Mouse (Mus musculus) midbrain, embryonic 13.5 days (tissue): ENCODE results near the gene Mef2a. TPM values are rescaled to one million over a fixed set of nuclear protein-coding genes. Genes with fewer than 3 reads are reported as not detected.

Experiments
- ATAC-seq: fragments of 200-750 bp; cut with Nextera tagmentation; 2 replicates; pipeline ENCODE4 v1.8.0; 2017; ENCODE audit warnings: mild to moderate bottlenecking, moderate TSS enrichment, moderate library complexity
- H3K27ac ChIP-seq: fragments of 300-500 bp; sonication (generic); 2 replicates; pipeline ENCODE4 v1.5.1; 2015; ENCODE audit warnings: inconsistent platforms, mild to moderate bottlenecking, moderate library complexity
- H3K27me3 ChIP-seq: fragments of 300-500 bp; sonication (generic); 2 replicates; pipeline ENCODE4 v1.6.1; 2015; ENCODE audit warnings: mild to moderate bottlenecking, inconsistent platforms
- H3K36me3 ChIP-seq: fragments of 300-500 bp; sonication (generic); 2 replicates; pipeline ENCODE4 v1.6.1; 2015; ENCODE audit warnings: mild to moderate bottlenecking, inconsistent platforms
- H3K4me1 ChIP-seq: fragments of 300-500 bp; sonication (generic); replicated peaks from 2 replicates; pipeline ENCODE4 v1.6.1; 2015; ENCODE audit warnings: inconsistent platforms
- H3K4me2 ChIP-seq: fragments of 300-500 bp; sonication (generic); replicated peaks from 2 replicates; pipeline ENCODE4 v1.6.1; 2015; ENCODE audit warnings: moderate library complexity, mild to moderate bottlenecking, inconsistent platforms
- H3K4me3 ChIP-seq: fragments of 300-500 bp; sonication (generic); replicated peaks from 2 replicates; pipeline ENCODE4 v1.5.1; 2015; ENCODE audit warnings: mild to moderate bottlenecking, inconsistent platforms
- H3K9ac ChIP-seq: fragments of 300-500 bp; sonication (generic); replicated peaks from 2 replicates; pipeline ENCODE4 v1.6.1; 2015; ENCODE audit warnings: mild to moderate bottlenecking, inconsistent platforms
- H3K9me3 ChIP-seq: fragments of 300-500 bp; sonication (generic); 2 replicates; pipeline ENCODE4 v1.6.1; 2016; ENCODE audit warnings: mild to moderate bottlenecking, inconsistent platforms
- WGBS: fragments of 180-500 bp; shearing (Covaris S2); methylation state at CpG from one replicate; pipeline ENCODE4 v1.1.7; 2015; 5-methylcytosine and 5-hydroxymethylcytosine counted together
- polyA plus RNA-seq: library from polyadenylated mRNA; unstranded; fragments of >200 nt; fragmentation: Nextera tagmentation; extraction: Ambion mirVana; gene quantifications from 2 replicates; pipeline ENCODE4 v1.2.1, GENCODE M21; 2015

Mef2a gene
- polyA plus RNA-seq = 30.2 and 34.0 TPM in 2 replicates

DNA sequence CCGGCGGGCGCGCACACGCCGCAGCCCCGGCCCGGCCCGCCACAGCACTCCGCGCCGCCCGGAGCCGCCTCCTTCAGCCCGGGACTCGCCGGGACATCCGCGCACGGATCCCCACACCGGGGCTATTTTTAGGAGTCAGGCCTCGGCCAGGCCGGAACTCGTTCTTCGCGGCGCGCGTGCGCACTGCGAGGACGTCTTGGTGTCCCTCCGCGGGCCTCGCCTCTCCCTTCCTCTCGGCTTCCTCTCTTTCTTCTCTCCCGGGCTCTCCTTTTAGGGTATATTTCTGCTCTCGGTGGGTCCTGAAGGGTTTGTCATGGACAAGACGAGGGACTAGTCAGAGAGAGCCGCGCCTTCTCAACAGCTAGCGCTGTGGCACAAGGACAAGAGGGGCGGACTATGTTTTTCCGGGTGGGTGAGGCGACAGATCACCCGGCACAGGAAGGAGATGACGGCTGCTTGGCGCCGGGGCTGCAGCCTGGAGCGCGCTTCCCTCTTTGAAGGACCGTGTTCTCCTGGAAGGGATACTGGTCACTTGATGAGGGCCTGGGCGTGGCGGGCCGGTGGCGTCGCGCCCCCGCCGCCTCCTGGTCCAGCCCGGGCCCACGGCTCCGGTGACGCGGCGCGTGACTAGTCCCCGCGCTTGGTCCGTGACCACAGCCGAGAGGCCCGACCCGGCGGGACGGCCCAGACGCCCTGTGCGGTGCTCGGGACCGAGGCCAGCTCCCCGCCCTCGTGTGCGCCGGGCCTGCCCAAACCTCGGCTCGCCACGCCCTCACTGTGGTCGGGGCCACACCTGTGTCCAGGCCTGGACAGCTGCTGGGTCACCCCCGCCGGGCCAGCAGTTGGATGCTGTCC lies at the start of gene Mef2a:
Gene Mef2a, minus strand, starts transcription at position 130 of the 855 bp plus-strand sequence.
- peak within 1 kb of the TSS; percentile 100 for H3K27ac ChIP-seq
- H3K9me3 ChIP-seq = no peaks in the 10 kb centered on the region
- peak within 1 kb of the TSS; percentile 98 for H3K9ac ChIP-seq
- ATAC-seq = peak; percentile 95
- WGBS = under 1% methylated on average over 83 of the region's 89 CpGs
- H3K4me2 ChIP-seq = peak within 1 kb of the TSS; percentile 90
- H3K36me3 ChIP-seq = no peaks in the 10 kb centered on the region
- H3K27me3 ChIP-seq = no peaks in the 10 kb centered on the region
- H3K4me3 ChIP-seq = peak within 1 kb of the TSS; percentile 93
- peaks cover 24% of the 10 kb centered on the region for H3K4me1 ChIP-seq

DNA sequence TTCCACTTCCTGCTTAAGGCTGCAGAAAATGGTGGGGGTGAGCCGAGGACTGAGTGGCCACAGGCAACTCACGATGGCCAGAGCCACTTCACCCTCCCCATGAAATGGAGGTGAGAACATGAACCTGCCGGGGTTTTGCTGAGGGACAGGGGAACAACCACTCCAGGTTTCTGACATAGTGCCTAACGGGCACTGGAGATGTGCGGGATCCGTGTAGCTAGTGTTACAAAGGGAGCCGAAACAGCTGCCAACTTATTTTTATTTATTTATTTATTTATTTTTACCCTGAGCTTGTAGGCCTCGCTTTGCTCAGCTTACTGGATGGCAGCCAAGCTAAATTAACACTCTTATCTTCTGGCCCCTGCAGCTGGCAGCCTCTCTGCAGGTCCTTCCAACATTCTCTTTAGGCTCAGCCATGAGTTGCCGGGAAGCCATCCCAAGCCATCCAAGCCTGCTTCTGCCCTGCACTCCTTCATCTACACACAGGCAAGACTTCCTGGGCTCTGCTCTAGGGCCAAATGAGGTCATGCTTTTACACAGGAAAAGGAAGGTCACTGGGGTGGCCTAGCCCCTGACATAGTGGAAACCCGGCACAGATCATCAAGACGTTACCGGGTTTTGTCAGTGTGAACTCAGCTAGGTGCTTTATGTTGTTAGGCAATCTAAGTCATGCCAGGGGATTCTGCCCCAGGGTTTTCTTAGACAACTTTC lies 49.0 kb upstream of the Mef2a start:
- Histone ChIP-seq H3K27ac (no peak overlapping the region), H3K4me2 (no peak overlapping the region)
- peak; percentile 40; the same call in 1 of the 2 replicates for ATAC-seq

DNA sequence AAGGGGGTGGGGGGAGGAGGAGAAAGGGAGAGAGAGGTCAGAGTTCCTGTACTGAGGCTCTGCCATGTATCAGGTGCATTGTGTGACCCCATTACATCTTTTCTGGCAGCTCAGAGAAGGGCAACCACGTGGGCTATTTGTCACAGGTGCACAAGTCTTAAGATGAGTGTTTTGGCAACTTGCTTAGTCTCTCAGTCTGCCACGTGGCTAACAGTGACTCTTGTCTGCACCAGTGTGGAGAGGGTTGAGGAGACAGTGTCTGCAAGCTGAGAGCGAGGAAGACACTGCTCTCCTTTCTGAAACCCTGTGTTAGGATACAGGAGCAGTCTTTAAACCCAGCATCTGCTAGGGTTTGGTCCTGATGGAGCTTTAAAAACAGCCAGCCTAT lies 48.4 kb upstream of the Mef2a start:
- Histone ChIP-seq H3K9me3 (no peaks in the 10 kb centered on the region), H3K4me1 (no peaks in the 10 kb centered on the region), H3K4me2 (no peak overlapping the region), H3K9ac (no peak overlapping the region), H3K27ac (no peak overlapping the region), H3K4me3 (no peak overlapping the region), H3K27me3 (no peaks in the 10 kb centered on the region), H3K36me3 (no peaks in the 10 kb centered on the region)
- WGBS = 69% methylated on average over 3 of the region's 3 CpGs
- 0 out of 2 replicates have a peak, but pooled peaks have one; percentile 37 for ATAC-seq

More for the DNA sequence above, 49.0 kb upstream of the Mef2a start:
- H3K9me3 ChIP-seq = no peaks in the 10 kb centered on the region
- 75% methylated on average over 12 of the region's 12 CpGs for WGBS
- no peaks in the 10 kb centered on the region for H3K36me3 ChIP-seq
- no peaks in the 10 kb centered on the region for H3K4me1 ChIP-seq
- no peak overlapping the region for H3K4me3 ChIP-seq
- H3K27me3 ChIP-seq = no peaks in the 10 kb centered on the region
- H3K9ac ChIP-seq = no peak overlapping the region

DNA sequence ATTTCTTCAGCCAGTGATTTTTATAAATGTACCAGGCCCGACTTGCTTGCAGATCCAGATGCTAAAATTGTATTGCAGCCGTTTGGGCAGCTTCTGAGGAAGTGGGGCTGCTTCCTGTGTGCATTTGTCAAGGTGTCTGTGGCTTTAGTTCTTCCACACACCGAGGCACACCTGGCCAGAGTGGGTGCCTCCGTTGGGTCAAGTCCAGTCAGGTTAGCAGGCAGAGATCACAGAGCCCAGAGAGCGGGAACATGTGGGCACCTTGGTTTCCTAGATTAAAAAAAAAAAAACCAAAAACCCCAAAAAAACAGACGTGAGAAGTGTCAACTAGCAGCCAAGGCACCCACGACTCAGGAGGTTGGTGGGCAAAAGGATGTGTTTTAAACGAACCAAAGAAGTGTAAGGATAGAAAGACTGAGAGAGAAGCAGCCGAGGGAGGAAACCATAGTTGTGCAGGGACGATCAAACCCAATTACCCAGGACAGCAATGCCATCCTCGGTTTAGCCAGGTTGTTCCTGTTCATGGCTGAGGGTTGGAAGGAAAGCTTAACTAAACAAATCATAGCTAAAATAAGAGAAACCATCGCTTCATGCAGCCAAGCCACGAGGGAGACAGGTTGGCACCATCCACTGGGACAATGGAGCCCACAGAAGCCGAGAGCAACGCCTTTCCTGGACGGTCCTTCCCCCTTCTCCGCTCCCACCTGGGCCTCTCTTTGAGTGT lies 47.1 kb upstream of the Mef2a start:
- Histone ChIP-seq H3K9ac (no peak overlapping the region), H3K9me3 (no peaks in the 10 kb centered on the region), H3K36me3 (no peaks in the 10 kb centered on the region), H3K27ac (no peak overlapping the region), H3K27me3 (no peaks in the 10 kb centered on the region), H3K4me3 (no peak overlapping the region), H3K4me2 (no peak overlapping the region), H3K4me1 (no peaks in the 10 kb centered on the region)
- 88% methylated on average over 17 of the region's 17 CpGs for WGBS
- no peak for ATAC-seq

DNA sequence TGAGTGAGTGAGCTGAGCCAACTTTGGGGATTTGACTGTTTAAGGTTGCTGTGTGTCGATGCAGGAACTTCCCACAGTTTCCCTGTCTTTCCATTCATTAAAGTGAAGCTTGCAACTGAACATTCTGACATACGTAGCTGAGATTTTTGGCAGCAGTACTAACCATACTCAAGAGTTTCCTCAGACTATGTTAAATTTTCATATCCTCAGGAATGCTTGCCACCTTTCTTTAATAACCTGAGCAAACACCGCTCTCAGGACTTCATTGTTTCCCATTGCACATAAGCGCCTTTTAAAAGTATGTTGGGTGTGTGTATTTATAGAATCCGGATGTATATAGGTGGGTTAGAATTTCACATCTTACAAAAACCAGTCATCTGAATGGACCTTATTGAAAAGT lies 45.5 kb upstream of the Mef2a start:
- Histone ChIP-seq H3K27me3 (no peaks in the 10 kb centered on the region), H3K4me1 (no peaks in the 10 kb centered on the region), H3K9ac (no peak overlapping the region), H3K36me3 (no peaks in the 10 kb centered on the region), H3K9me3 (no peaks in the 10 kb centered on the region), H3K4me3 (no peak overlapping the region), H3K4me2 (no peak overlapping the region), H3K27ac (no peak overlapping the region)
- whole genome bisulfite sequencing = 94% methylated on average over 5 of the region's 5 CpGs
- no peak for ATAC-seq

DNA sequence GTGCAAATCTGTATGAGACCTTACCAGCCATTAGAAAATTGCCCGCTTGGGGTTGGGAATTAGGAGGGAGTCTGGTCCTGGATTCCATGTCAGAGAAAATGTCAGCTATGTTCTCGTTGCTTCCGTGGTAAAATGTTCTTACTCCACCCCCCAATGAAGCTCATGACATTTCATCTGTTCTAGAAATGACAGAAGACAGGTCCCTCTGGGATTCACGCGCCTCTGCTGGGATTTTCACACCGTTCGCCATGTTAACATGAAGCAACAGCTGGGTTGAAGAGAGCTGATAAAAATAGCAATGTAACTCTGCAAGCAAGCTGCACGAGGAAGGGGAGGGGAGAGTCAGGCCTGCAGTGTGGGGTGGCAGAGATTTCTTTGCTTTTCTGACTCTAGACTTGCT lies 42.1 kb upstream of the Mef2a start:
- Histone ChIP-seq H3K36me3 (no peaks in the 10 kb centered on the region), H3K4me2 (no peak overlapping the region), H3K27ac (no peak overlapping the region), H3K9me3 (no peaks in the 10 kb centered on the region), H3K4me1 (no peaks in the 10 kb centered on the region), H3K27me3 (no peaks in the 10 kb centered on the region), H3K4me3 (no peak overlapping the region), H3K9ac (no peak overlapping the region)
- 82% methylated on average over 8 of the region's 8 CpGs for WGBS
- ATAC-seq = no peak

DNA sequence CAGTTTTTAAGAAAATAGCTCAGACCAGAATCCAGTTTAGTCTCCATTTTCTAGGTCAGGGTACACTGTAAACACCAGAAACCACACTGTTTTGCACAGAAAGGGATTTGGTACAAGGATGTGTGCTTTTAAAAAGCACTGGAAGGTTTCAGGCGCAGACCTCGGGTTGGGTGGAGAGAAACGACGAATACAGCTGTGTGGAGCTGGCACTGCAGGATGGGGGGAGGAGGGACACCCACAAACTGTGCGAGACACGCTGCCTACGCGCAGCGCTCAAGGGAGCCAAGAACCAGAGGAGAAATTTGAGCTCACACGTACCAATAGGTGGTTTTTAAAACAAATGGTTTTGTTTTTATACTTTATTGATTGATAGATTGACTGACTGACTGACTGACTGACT lies 40.0 kb upstream of the Mef2a start:
- ATAC-seq = no peak

DNA sequence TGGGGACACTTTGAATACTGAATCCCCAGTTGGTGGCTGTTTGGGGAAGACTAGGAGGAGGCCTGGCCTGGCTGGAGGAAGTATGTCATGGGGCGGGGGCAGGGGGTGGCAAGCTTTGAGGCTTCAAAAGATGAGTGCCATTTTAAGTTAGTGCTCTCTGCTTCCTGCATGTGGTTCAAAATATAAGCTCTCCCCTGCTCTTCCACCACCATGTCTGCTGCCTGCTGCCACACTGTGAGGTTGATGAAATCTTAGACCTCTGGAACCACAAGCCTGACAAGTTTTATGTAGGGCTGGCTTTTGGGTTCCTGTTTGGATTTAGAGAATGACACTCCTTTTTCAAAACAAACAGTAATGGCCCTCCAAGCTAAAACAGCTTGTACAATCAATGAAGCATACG lies 34.4 kb upstream of the Mef2a start:
- Histone ChIP-seq H3K36me3 (no peaks in the 10 kb centered on the region), H3K4me3 (no peak overlapping the region), H3K9me3 (no peaks in the 10 kb centered on the region), H3K27ac (no peak overlapping the region), H3K9ac (no peak overlapping the region), H3K4me2 (no peak overlapping the region), H3K4me1 (no peaks in the 10 kb centered on the region), H3K27me3 (no peaks in the 10 kb centered on the region)
- WGBS = 92% methylated on average over 2 of the region's 2 CpGs
- ATAC-seq = no peak

More for the DNA sequence above, 40.0 kb upstream of the Mef2a start:
- no peaks in the 10 kb centered on the region for H3K9me3 ChIP-seq
- H3K27ac ChIP-seq = no peak overlapping the region
- H3K36me3 ChIP-seq = no peaks in the 10 kb centered on the region
- no peaks in the 10 kb centered on the region for H3K4me1 ChIP-seq
- no peak overlapping the region for H3K4me3 ChIP-seq
- H3K9ac ChIP-seq = no peak overlapping the region
- 89% methylated on average over 10 of the region's 10 CpGs for WGBS
- no peak overlapping the region for H3K4me2 ChIP-seq
- H3K27me3 ChIP-seq = no peaks in the 10 kb centered on the region

DNA sequence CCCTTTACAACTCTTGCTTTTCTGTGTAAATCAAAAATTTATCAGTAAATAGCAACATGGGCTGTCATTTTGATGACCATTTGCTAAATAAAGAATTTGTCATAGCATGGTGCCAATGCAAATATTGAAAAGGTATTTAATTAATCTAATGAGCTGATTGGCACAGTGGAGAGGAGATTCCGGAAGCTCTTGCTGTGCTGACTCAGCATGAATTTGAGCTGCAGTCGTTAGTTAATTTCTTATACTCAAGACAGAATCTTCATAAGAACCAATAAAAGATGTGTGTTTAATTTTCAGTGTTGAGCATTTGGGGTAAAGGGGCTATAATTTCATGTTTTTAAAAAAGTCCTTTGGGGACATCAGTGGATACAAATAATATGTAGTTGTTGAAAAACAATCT lies 31.5 kb upstream of the Mef2a start:
- H3K36me3 ChIP-seq = no peaks in the 10 kb centered on the region
- H3K27ac ChIP-seq = no peak overlapping the region
- 88% methylated on average over 2 of the region's 2 CpGs for WGBS
- H3K4me1 ChIP-seq = no peaks in the 10 kb centered on the region
- no peaks in the 10 kb centered on the region for H3K9me3 ChIP-seq
- no peaks in the 10 kb centered on the region for H3K27me3 ChIP-seq
- no peak for ATAC-seq
- no peak overlapping the region for H3K4me2 ChIP-seq
- no peak overlapping the region for H3K4me3 ChIP-seq
- no peak overlapping the region for H3K9ac ChIP-seq

DNA sequence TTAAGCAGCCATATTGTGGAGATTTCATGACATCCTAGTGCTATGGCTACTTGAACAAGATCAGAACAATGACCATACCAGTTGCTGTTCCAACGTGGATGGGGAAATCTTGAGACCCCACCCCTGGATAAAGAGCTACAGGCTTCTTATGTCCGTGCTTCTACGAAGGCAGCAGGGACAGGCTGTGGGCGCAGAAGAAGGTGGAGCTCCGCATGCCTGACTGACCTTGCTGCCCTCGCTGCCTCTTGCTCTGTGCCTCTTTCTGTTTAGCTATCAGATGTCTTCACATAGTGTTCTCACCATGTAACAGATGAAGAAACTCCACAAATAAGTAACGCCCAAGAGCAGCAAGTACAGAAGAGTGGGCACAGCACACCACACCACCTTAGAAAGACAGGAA lies 29.7 kb upstream of the Mef2a start:
- no peak overlapping the region for H3K4me2 ChIP-seq

DNA sequence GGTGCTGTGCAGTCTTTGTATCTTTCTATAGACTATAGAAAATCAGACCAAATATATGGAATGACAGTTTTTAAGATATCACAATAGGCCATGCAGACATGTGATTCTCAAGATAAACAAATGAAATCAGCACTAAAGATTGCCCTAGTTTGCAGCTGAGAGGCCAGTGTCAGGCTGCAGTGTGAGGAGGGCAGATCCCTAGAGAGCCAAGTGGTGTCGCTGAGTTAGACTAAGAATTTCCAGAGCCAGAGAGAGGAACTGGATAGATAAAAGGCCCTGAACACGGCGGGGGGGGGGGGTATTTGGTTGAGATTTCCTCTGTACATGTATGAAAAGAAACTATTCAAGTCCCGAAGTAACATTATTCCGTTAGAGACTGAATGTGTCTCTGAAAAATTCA lies 28.7 kb upstream of the Mef2a start:
- H3K4me1 ChIP-seq = no peaks in the 10 kb centered on the region
- no peak for ATAC-seq
- 61% methylated on average over 5 of the region's 5 CpGs for WGBS

More for the DNA sequence above, 29.7 kb upstream of the Mef2a start:
- no peak overlapping the region for H3K9ac ChIP-seq
- 64% methylated on average over 7 of the region's 7 CpGs for WGBS
- no peaks in the 10 kb centered on the region for H3K4me1 ChIP-seq
- no peaks in the 10 kb centered on the region for H3K9me3 ChIP-seq
- no peak overlapping the region for H3K27ac ChIP-seq
- H3K4me3 ChIP-seq = no peak overlapping the region
- no peak for ATAC-seq
- no peaks in the 10 kb centered on the region for H3K27me3 ChIP-seq
- no peaks in the 10 kb centered on the region for H3K36me3 ChIP-seq

DNA sequence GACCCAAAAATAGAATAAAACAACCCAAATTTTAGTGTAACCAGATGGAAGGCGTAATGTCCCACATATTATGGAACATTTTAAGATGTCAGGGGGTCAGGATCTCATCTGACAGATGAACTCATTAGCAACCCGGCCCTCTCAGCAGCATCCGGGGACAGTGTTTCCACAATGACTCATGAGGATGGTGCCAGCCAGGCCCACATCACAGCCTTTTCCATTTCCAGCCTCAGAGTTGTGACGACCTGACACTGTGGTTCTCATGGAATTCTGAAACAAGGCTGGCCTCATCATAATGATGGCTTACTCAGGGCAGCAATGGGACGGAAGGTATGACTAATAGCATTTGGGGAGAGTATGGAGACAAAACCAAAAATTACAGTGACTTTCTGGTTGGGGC lies 18.1 kb upstream of the Mef2a start:
- H3K4me1 ChIP-seq = no peaks in the 10 kb centered on the region
- no peaks in the 10 kb centered on the region for H3K36me3 ChIP-seq
- no peak overlapping the region for H3K9ac ChIP-seq
- no peak overlapping the region for H3K4me2 ChIP-seq
- WGBS = 75% methylated on average over 5 of the region's 5 CpGs
- H3K27ac ChIP-seq = no peak overlapping the region
- no peaks in the 10 kb centered on the region for H3K27me3 ChIP-seq
- no peak for ATAC-seq
- no peak overlapping the region for H3K4me3 ChIP-seq
- H3K9me3 ChIP-seq = no peaks in the 10 kb centered on the region

More for the DNA sequence above, 28.7 kb upstream of the Mef2a start:
- Histone ChIP-seq H3K4me2 (no peak overlapping the region), H3K4me3 (no peak overlapping the region), H3K9ac (no peak overlapping the region), H3K36me3 (no peaks in the 10 kb centered on the region), H3K9me3 (no peaks in the 10 kb centered on the region), H3K27ac (no peak overlapping the region), H3K27me3 (no peaks in the 10 kb centered on the region)
